Mouse (Mus musculus): ENCODE results near the gene Mettl16. TPM values are rescaled to one million over a fixed set of nuclear protein-coding genes. Genes with fewer than 3 reads are reported as not detected.

The Mettl16 gene
- polyA plus RNA-seq, 2 experiments = 9.3 to 14.6 TPM

DNA sequence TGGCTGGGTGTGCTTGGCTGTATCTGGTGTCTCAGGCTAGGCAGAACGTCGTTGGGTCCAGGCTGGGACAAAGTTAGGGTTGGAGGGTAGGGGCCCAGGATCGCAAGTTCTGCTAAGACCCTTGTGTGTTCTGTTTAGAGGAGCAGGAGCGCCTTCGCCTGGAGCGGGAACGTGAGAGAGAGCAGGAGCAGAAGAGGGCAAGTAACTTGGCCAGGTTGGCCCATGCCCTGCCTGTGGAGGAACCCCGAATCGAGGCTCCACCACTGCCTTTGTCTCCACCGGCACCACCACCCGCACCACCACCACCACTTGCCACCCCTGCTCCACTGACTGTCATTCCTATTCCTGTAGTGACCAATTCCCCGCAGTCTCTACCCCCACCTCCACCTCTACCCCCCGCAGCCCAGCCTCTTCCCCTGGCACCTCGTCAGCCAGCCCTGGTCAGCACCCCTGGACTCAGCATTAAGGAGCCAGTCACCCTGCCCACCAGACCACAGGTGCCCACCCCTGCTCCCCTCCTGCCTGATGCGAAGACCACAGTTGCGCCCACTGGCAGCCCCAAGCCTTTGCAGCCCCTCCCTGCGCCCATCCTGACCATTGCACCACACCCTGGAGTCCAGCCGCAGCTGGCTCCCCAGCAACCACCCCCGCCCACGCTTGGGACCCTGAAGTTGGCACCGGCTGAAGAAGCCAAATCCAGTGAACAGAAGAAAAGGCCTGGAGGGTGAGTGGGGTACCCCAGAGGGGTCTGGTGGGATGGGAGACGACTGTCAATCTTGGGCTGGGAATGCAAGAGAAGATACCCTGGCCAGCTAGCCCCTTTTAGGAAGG is 65.8 kb downstream of the Mettl16 start:
- no peak for DNase-seq (ENCODE audit: low read depth in 3 of 3, low spot score in 3 of 3)
- no peak overlapping the region for H3K9ac ChIP-seq (replicated peaks)
- no peak overlapping the region for H3K4me3 ChIP-seq (ENCODE audit: insufficient read depth in 1 of 2, low read depth in 2 of 2, low read length in 2 of 2)
- 89% methylated on average over 22 of the region's 22 CpGs for WGBS (ENCODE audit: insufficient replicate concordance)
- ATAC-seq (ENCODE audit: insufficient read depth) = no peak
- peak overlapping the region; percentile 99 for H3K4me2 ChIP-seq (ENCODE audit: low read depth)
- H3K36me3 ChIP-seq (replicated peaks; ENCODE audit: control insufficient read depth, insufficient read depth, low read depth) = no peaks in the 10 kb centered on the region
- H3K27ac ChIP-seq = peak overlapping the region; percentile 93
- H3K4me1 ChIP-seq (replicated peaks; ENCODE audit: control insufficient read depth in 2 of 2, insufficient read depth in 2 of 2, low read length in 1 of 2) = peaks cover 31 to 44% of the 10 kb centered on the region in 2 experiments
- TF ChIP-seq CTCF (IDR thresholded peaks at IDR 0.05; ENCODE audit: low read depth) (no peak), EP300 (IDR thresholded peaks at IDR 0.05; ENCODE audit: low read depth) (no peak)
- no peaks in the 10 kb centered on the region for H3K9me3 ChIP-seq (ENCODE audit: control insufficient read depth, low read length)
- no peaks in the 10 kb centered on the region for H3K27me3 ChIP-seq (ENCODE audit: control insufficient read depth, insufficient read depth, low read length)

DNA sequence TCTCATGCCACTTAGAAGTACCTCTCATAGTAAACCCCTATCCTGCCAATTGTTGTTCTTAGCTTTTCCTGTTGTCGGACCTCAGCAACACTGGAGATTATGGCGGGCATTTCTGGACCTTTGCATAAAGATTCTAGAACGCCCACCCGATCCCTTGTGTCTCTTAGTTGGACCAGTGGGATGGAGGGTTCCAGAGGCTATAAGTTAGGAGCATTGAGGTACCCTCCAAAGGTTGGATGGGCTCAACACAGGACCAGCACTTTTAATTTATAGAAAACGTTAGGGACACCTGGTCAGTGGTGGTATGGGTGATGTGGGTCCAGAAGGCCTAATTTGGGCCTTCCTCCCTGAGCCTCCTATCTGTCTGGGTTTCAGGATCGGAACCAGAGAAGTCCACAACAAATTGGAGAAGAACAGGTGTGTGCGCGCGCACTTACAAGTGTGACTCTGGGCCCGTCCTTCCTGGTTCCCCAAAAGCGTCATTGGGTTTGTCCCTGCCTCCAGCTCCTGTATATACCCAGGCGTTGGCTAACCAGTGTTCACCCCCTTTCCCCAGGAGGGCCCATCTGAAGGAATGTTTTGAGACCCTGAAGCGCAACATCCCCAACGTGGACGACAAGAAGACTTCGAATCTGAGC is 66.5 kb downstream of the Mettl16 start:
- Histone ChIP-seq H3K4me1 (replicated peaks; ENCODE audit: control insufficient read depth in 2 of 2, insufficient read depth in 2 of 2, low read length in 1 of 2) (peaks cover 31 to 44% of the 10 kb centered on the region in 2 experiments), H3K9ac (replicated peaks) (peak overlapping the region; percentile 83), H3K27ac (peak overlapping the region; percentile 93), H3K27me3 (ENCODE audit: control insufficient read depth, insufficient read depth, low read length) (no peaks in the 10 kb centered on the region), H3K36me3 (replicated peaks; ENCODE audit: control insufficient read depth, insufficient read depth, low read depth) (no peaks in the 10 kb centered on the region), H3K4me3 (ENCODE audit: insufficient read depth in 1 of 2, low read depth in 2 of 2, low read length in 2 of 2) (peak overlapping the region; percentile 33 to 63), H3K4me2 (ENCODE audit: low read depth) (peak overlapping the region; percentile 99), H3K9me3 (ENCODE audit: control insufficient read depth, low read length) (no peaks in the 10 kb centered on the region)
- DNase-seq (ENCODE audit: low read depth in 3 of 3, low spot score in 3 of 3) (no peak), ATAC-seq (ENCODE audit: insufficient read depth) (peak; percentile 4)
- TF ChIP-seq CTCF (IDR thresholded peaks at IDR 0.05; ENCODE audit: low read depth) (no peak), EP300 (IDR thresholded peaks at IDR 0.05; ENCODE audit: low read depth) (no peak)
- WGBS (ENCODE audit: insufficient replicate concordance) = 37% methylated on average over 16 of the region's 16 CpGs

- H3K27ac ChIP-seq = peak overlapping the region; percentile 93
- under 1% methylated on average over 50 of the region's 54 CpGs for WGBS (ENCODE audit: insufficient replicate concordance)
- peak overlapping the region; percentile 99 for H3K4me2 ChIP-seq (ENCODE audit: low read depth)
- H3K4me3 ChIP-seq (ENCODE audit: insufficient read depth in 1 of 2, low read depth in 2 of 2, low read length in 2 of 2) = peak overlapping the region; percentile 63 to 65
- TF ChIP-seq CTCF (IDR thresholded peaks at IDR 0.05; ENCODE audit: low read depth) = peak; percentile 55
- no peak; the same call in 1 of the 2 replicates for TF ChIP-seq EP300 (IDR thresholded peaks at IDR 0.05; ENCODE audit: low read depth)
- ATAC-seq (ENCODE audit: insufficient read depth) = peak; percentile 79
- no peaks in the 10 kb centered on the region for H3K9me3 ChIP-seq (ENCODE audit: control insufficient read depth, low read length)
- H3K36me3 ChIP-seq (replicated peaks; ENCODE audit: control insufficient read depth, insufficient read depth, low read depth) = no peaks in the 10 kb centered on the region; the same call in 1 of the 2 replicates
- H3K4me1 ChIP-seq (replicated peaks; ENCODE audit: control insufficient read depth in 2 of 2, insufficient read depth in 2 of 2, low read length in 1 of 2) = peaks cover 30 to 38% of the 10 kb centered on the region in 2 experiments
- DNase-seq (ENCODE audit: low read depth in 3 of 3, low spot score in 3 of 3) = peak; percentile 90 to 93 (median 90)
- peak overlapping the region; percentile 83 for H3K9ac ChIP-seq (replicated peaks)
- H3K27me3 ChIP-seq (ENCODE audit: control insufficient read depth, insufficient read depth, low read length) = no peaks in the 10 kb centered on the region
Observed at GRCm38 (mm10) chr11:74837694-74838431, 67.2 kb downstream of the Mettl16 start.

DNA sequence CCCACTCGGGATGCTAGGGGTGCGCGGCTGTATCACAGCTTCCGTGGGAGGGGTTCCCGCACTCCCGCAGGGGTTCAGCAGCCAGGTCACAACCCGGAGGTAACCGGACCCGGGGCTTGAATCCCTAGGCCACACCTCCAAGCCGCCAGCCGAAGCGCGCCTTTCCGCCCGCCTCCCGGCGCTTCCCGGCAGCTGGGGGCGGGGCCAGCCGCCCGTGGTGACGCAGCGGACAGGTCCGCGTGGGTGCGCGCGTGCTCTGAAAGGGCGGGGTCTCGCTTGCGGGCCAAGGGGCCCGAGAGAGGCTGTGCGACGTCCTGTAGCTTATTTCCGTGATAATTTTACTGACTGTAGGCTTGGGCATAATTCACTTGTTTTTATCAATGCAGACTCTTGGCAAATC is 67.8 kb downstream of the Mettl16 start:
- DNase-seq (ENCODE audit: low read depth in 3 of 3, low spot score in 3 of 3) (peak; percentile 89 to 91 (median 91)), ATAC-seq (ENCODE audit: insufficient read depth) (peak; percentile 80)
- no peak; the same call in 1 of the 2 replicates for TF ChIP-seq EP300 (IDR thresholded peaks at IDR 0.05; ENCODE audit: low read depth)
- TF ChIP-seq CTCF (IDR thresholded peaks at IDR 0.05; ENCODE audit: low read depth) = no peak
- no peaks in the 10 kb centered on the region; the same call in 1 of the 2 replicates for H3K36me3 ChIP-seq (replicated peaks; ENCODE audit: control insufficient read depth, insufficient read depth, low read depth)
- peak overlapping the region; percentile 93 for H3K27ac ChIP-seq
- H3K9me3 ChIP-seq (ENCODE audit: control insufficient read depth, low read length) = no peaks in the 10 kb centered on the region
- peak overlapping the region; percentile 99 for H3K4me2 ChIP-seq (ENCODE audit: low read depth)
- H3K27me3 ChIP-seq (ENCODE audit: control insufficient read depth, insufficient read depth, low read length) = no peaks in the 10 kb centered on the region
- WGBS (ENCODE audit: insufficient replicate concordance) = under 1% methylated on average over 35 of the region's 35 CpGs
- H3K9ac ChIP-seq (replicated peaks) = peak overlapping the region; percentile 83
- peak overlapping the region; percentile 63 to 65 for H3K4me3 ChIP-seq (ENCODE audit: insufficient read depth in 1 of 2, low read depth in 2 of 2, low read length in 2 of 2)
- H3K4me1 ChIP-seq (replicated peaks; ENCODE audit: control insufficient read depth in 2 of 2, insufficient read depth in 2 of 2, low read length in 1 of 2) = peaks cover 24 to 34% of the 10 kb centered on the region in 2 experiments
